Mouse (Mus musculus) liver, embryonic 12.5 days (tissue): ENCODE data around the gene 1700022I11Rik. TPM values are rescaled to one million over a fixed set of nuclear protein-coding genes. Genes with fewer than 3 reads are reported as not detected.

Experiments used
- ATAC-seq: fragments of 200-750 bp; cut with Nextera tagmentation; 2 replicates; pipeline ENCODE4 v1.8.0; 2017; ENCODE audit warnings: moderate number of reproducible peaks, mild to moderate bottlenecking, moderate library complexity
- H3K27ac ChIP-seq: fragments of 300-500 bp; sonication (generic); 2 replicates; pipeline ENCODE4 v1.5.1; 2016; ENCODE audit warnings: mild to moderate bottlenecking
- H3K27me3 ChIP-seq: fragments of 300-500 bp; sonication (generic); replicated peaks from 2 replicates; pipeline ENCODE4 v1.6.1; 2016; ENCODE audit warnings: mild to moderate bottlenecking, moderate library complexity
- H3K36me3 ChIP-seq: fragments of 300-500 bp; sonication (generic); 2 replicates; pipeline ENCODE4 v1.6.1; 2016; ENCODE audit warnings: mild to moderate bottlenecking, moderate library complexity
- H3K4me1 ChIP-seq: fragments of 300-500 bp; sonication (generic); 2 replicates; pipeline ENCODE4 v1.6.1; 2016
- H3K4me2 ChIP-seq: fragments of 300-500 bp; sonication (generic); 2 replicates; pipeline ENCODE4 v1.6.1; 2016; ENCODE audit warnings: mild to moderate bottlenecking, moderate library complexity
- H3K4me3 ChIP-seq: fragments of 300-500 bp; sonication (generic); 2 replicates; pipeline ENCODE4 v1.5.1; 2016; ENCODE audit warnings: mild to moderate bottlenecking, moderate library complexity
- H3K9ac ChIP-seq: fragments of 300-500 bp; sonication (generic); 2 replicates; pipeline ENCODE4 v1.6.1; 2016; ENCODE audit warnings: mild to moderate bottlenecking, moderate library complexity
- H3K9me3 ChIP-seq: fragments of 300-500 bp; sonication (generic); replicated peaks from 2 replicates; pipeline ENCODE4 v1.6.1; 2016; ENCODE audit warnings: mild to moderate bottlenecking, moderate library complexity
- WGBS: fragments of 180-500 bp; shearing (Covaris S2); methylation state at CpG from one replicate; pipeline ENCODE4 v1.1.7; 2016; ENCODE audit not compliant: insufficient replicate concordance; 5-methylcytosine and 5-hydroxymethylcytosine counted together
- polyA plus RNA-seq: library from polyadenylated mRNA; unstranded; fragments of >200 nt; fragmentation: Nextera tagmentation; extraction: Ambion mirVana; gene quantifications from 2 replicates; pipeline ENCODE4 v1.2.1, GENCODE M21; 2016

Gene 1700022I11Rik
- polyA plus RNA-seq = 0.20 and 0.47 TPM in 2 replicates

DNA sequence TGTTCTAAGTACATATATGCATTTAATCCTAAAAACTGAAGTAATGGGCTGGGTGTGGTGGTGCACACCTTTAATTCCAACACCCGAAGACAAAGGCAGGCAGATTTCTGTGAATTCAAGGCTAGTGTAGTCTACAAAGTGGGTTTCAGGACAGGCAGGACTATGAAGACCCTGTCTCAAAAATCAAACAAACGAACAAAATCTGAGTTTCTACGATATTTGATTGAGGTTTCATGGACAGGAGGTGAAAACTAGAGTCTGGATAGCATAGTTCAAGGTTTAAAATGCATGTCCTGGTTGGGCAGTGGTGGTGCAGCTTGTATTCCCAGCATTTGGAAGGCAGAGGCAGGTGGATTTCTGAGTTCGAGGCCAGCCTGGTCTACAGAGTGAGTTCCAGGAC is at the start of gene 1700022I11Rik:
1700022I11Rik (plus strand) TSS at position 301 of the 400 bp plus-strand sequence.
- 63% methylated on average over 4 of the region's 4 CpGs for WGBS
- peaks cover 4% of the 10 kb centered on the region; the same call in 1 of the 2 replicates for H3K4me1 ChIP-seq
- ATAC-seq = no peak
- no peaks in the 10 kb centered on the region for H3K9me3 ChIP-seq
- peaks cover 13% of the 10 kb centered on the region for H3K27me3 ChIP-seq
- H3K27ac ChIP-seq = no peak within 1 kb of the TSS
- no peak within 1 kb of the TSS for H3K9ac ChIP-seq
- H3K4me2 ChIP-seq = no peak within 1 kb of the TSS
- H3K36me3 ChIP-seq = no peaks in the 10 kb centered on the region
- H3K4me3 ChIP-seq = no peak within 1 kb of the TSS

DNA sequence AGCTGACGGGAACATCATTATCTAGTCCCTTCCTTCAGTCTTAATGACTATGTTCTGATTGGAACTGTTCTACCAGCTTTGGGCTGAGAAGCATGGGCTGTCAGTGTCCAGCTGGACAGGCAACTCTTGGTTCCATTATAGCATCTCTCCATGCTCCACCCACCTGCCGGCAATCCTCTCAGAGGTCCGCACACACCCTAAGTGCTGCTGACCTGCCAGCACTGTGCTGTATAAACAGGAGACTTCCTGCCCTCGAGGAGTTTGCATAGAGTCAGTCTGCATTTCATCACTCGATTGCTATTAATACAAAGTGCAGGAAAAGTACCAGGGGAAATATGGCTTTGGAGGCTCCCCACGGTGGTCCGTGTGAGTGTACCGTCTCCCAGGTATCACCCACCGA is 48.7 kb upstream of the 1700022I11Rik start:
- Histone ChIP-seq H3K27ac (no peak overlapping the region), H3K9ac (no peak overlapping the region), H3K4me3 (no peak overlapping the region), H3K9me3 (no peaks in the 10 kb centered on the region), H3K4me1 (peaks cover 10% of the 10 kb centered on the region; the same call in 1 of the 2 replicates), H3K27me3 (peaks cover 98% of the 10 kb centered on the region), H3K36me3 (no peaks in the 10 kb centered on the region), H3K4me2 (no peak overlapping the region)
- ATAC-seq = no peak
- WGBS = 56% methylated on average over 9 of the region's 9 CpGs

- ATAC-seq = no peak
- H3K4me1 ChIP-seq = peaks cover 8% of the 10 kb centered on the region; the same call in 1 of the 2 replicates
- no peaks in the 10 kb centered on the region for H3K9me3 ChIP-seq
- H3K27me3 ChIP-seq = peaks cover 96% of the 10 kb centered on the region
- no peak overlapping the region for H3K9ac ChIP-seq
- H3K4me2 ChIP-seq = no peak overlapping the region
- H3K4me3 ChIP-seq = no peak overlapping the region
- WGBS = 63% methylated on average over 2 of the region's 2 CpGs
- H3K36me3 ChIP-seq = no peaks in the 10 kb centered on the region
- H3K27ac ChIP-seq = no peak overlapping the region
Observed at GRCm38 (mm10) chr4:42921536-42921935, 47.9 kb upstream of the 1700022I11Rik start.

GRCm38 (mm10) chr4:42922056-42922455 is 47.3 kb upstream of the 1700022I11Rik start:
- H3K36me3 ChIP-seq = no peaks in the 10 kb centered on the region
- H3K9me3 ChIP-seq = no peaks in the 10 kb centered on the region
- H3K4me3 ChIP-seq = no peak overlapping the region
- H3K4me2 ChIP-seq = no peak overlapping the region
- no peak overlapping the region for H3K9ac ChIP-seq
- H3K4me1 ChIP-seq = peaks cover 5% of the 10 kb centered on the region; the same call in 1 of the 2 replicates
- peaks cover 94% of the 10 kb centered on the region for H3K27me3 ChIP-seq
- no peak for ATAC-seq
- no peak overlapping the region for H3K27ac ChIP-seq
- WGBS = 53% methylated on average over 6 of the region's 6 CpGs

DNA sequence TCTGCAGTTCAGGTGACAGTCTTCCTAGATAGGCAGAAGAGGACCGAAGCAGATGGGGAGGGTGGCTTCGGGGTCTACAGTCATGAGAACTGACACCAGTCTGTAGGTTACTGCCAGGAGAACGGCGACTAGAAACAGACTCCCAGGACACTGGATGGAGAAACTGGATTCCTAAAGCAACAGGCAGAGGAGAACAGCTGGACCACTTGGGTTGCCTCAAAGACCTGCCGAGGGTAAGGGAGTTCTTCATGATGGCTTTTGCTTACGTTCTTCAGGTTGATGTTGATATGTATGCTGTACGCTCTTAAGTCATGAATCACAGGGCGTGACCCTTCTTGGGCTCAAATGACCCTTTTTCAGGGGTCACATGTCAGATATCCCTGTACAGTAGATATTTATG is 46.9 kb upstream of the 1700022I11Rik start:
- Histone ChIP-seq H3K36me3 (no peaks in the 10 kb centered on the region), H3K4me3 (no peak overlapping the region), H3K4me1 (peaks cover under 1% of the 10 kb centered on the region; the same call in 1 of the 2 replicates), H3K9ac (no peak overlapping the region), H3K9me3 (no peaks in the 10 kb centered on the region), H3K27me3 (peaks cover 90% of the 10 kb centered on the region), H3K4me2 (no peak overlapping the region), H3K27ac (no peak overlapping the region)
- WGBS = 72% methylated on average over 8 of the region's 8 CpGs
- no peak for ATAC-seq

DNA sequence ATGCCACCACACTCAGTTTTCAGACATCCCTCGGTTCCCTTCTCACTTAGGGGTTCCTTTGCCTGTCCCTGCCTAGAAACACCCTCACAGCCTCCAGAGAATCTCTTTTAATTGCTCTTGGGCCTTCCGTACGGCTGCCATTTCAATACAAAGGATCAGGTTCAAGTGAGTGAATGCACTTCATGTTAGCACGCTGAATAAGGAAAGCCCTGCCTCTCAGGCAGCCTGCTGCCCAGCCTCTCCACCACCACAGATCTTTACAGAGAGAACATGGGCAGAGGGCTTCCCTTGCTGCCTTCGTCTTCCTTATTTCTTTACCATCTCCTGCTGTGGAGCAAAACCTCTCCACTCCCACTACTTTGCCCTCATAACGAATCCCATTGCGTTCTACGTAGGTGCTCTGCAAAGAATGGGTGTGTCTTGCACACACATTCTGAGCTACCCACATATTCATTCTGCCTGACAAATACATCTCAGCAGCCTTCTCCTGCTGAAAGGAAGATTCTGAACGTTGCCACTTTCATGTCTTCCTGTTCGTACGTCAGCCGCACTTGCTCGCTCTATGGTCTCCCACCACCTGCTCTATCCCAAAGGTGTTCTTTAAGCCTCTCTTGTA is 45.2 kb upstream of the 1700022I11Rik start:
- H3K27ac ChIP-seq = no peak overlapping the region
- H3K4me1 ChIP-seq = no peaks in the 10 kb centered on the region
- H3K9ac ChIP-seq = no peak overlapping the region
- 66% methylated on average over 13 of the region's 13 CpGs for WGBS
- H3K4me2 ChIP-seq = no peak overlapping the region
- H3K27me3 ChIP-seq = peaks cover 73% of the 10 kb centered on the region
- H3K9me3 ChIP-seq = no peaks in the 10 kb centered on the region
- no peaks in the 10 kb centered on the region for H3K36me3 ChIP-seq
- no peak overlapping the region for H3K4me3 ChIP-seq
- no peak for ATAC-seq

DNA sequence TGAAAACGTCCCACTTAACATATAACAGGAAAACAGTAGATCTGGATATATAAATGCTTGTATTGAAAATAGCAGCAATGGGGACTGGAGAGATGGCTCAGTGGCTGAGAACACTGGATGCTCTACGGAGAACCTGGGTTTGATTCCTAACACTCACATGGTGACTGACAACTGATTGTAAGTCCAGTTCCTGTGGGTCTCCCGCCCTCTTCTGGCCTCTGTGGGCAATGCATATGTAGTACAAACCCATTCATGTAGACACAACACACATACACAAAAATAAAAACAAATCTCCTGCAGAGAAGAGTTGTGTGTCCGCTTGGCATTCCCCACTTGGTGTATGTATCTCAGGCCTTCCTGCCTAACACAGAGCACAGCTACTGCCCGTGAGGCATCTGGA is 41.2 kb upstream of the 1700022I11Rik start:
- no peak for ATAC-seq
- peaks cover 48% of the 10 kb centered on the region for H3K27me3 ChIP-seq

DNA sequence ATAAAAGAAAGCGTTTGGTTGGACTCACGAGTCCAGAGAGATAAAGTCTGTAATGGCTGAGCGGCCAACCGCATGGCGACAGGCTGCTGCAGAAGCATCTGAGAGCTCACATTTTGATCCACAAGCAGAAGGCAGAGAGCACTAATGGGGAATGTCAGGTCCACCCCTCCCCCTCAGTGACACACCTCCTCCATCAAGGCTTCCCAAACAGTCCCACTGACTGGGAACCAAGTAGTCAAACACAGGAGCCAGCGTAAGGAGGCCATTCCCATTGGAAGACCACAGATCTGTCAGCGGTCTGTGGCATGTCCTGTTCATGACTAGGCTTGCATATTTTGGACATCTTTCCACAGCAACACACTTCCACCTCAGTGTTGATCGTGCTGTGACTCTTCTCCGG is 40.5 kb upstream of the 1700022I11Rik start:
- ATAC-seq = no peak
- Histone ChIP-seq H3K4me2 (no peak overlapping the region), H3K27ac (no peak overlapping the region), H3K9ac (no peak overlapping the region), H3K4me1 (peaks cover 2% of the 10 kb centered on the region; the same call in 1 of the 2 replicates), H3K9me3 (no peaks in the 10 kb centered on the region), H3K27me3 (peaks cover 48% of the 10 kb centered on the region), H3K36me3 (no peaks in the 10 kb centered on the region), H3K4me3 (no peak overlapping the region)
- WGBS = 81% methylated on average over 9 of the region's 9 CpGs

More for the DNA sequence above, 41.2 kb upstream of the 1700022I11Rik start:
- H3K36me3 ChIP-seq = no peaks in the 10 kb centered on the region
- no peaks in the 10 kb centered on the region for H3K9me3 ChIP-seq
- no peak overlapping the region for H3K9ac ChIP-seq
- H3K4me2 ChIP-seq = no peak overlapping the region
- H3K4me3 ChIP-seq = no peak overlapping the region
- H3K4me1 ChIP-seq = no peaks in the 10 kb centered on the region
- H3K27ac ChIP-seq = no peak overlapping the region
- WGBS = 65% methylated on average over 5 of the region's 5 CpGs

DNA sequence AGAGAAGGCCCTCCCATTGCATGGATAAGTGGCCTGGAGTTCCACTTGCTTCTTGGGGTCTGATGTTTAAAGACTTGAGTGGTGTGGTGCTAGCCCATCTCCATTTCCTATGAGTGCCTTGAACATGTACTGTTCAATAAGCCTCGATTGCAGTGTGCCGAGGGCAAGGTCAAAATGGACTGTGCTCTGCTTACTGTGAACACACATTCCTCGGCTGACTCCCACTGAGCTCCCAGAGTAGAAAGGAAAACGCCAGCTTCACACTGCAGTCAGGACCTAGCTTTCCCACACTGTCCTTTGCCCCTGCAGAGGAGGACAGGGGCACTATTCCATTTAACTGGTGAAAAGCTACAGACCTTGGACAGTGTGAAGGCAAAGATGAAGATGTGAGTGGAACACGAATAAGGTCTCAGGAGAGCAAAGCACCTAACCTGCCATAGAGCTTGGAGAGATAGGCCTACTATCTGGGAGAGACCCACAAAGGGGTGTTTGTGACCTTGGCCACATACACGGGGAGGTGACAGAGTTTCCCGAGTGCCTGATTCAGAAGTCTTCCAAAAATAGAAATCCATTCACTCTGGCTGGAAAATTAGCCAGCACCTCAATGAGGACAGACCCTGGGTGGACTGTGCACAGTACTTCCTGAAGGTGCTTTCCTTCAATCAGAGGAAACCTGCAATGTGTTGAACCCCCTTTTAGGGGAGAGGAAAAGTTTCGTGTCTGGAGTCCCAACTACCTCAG is 37.0 kb upstream of the 1700022I11Rik start:
- no peak for ATAC-seq
- Histone ChIP-seq H3K9me3 (no peaks in the 10 kb centered on the region), H3K27ac (no peak overlapping the region), H3K4me3 (no peak overlapping the region), H3K4me2 (no peak overlapping the region), H3K27me3 (peaks cover 54% of the 10 kb centered on the region), H3K4me1 (peaks cover 2% of the 10 kb centered on the region; the same call in 1 of the 2 replicates), H3K9ac (no peak overlapping the region), H3K36me3 (no peaks in the 10 kb centered on the region)
- WGBS = 57% methylated on average over 8 of the region's 8 CpGs

DNA sequence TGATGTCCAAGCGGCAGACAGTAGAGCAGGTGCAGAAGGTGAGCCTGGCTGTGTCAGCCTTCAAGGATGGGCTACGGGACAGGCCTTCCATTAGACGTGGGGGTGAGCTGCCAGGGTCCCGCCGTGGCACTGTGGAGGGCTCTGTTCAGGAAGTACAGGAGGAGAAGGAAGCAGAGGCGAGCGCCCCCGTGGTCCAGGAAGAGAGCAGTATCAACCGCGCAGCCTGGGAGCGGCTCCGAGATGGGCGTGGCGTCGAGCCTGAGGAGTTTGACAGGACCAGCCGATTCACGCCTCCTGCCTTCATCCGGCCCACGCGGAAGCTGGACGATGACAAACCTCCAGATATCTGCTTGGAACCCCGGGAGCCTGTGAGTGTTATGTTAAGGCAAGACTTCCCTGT is 35.8 kb upstream of the 1700022I11Rik start:
- Histone ChIP-seq H3K4me2 (peak overlapping the region; percentile 35), H3K9me3 (no peaks in the 10 kb centered on the region), H3K4me1 (peaks cover 2% of the 10 kb centered on the region; the same call in 1 of the 2 replicates), H3K4me3 (no peak overlapping the region), H3K36me3 (no peaks in the 10 kb centered on the region), H3K27ac (no peak overlapping the region), H3K27me3 (peaks cover 66% of the 10 kb centered on the region), H3K9ac (no peak overlapping the region)
- no peak; the same call in 1 of the 2 replicates for ATAC-seq
- 5% methylated on average over 22 of the region's 22 CpGs for WGBS

DNA sequence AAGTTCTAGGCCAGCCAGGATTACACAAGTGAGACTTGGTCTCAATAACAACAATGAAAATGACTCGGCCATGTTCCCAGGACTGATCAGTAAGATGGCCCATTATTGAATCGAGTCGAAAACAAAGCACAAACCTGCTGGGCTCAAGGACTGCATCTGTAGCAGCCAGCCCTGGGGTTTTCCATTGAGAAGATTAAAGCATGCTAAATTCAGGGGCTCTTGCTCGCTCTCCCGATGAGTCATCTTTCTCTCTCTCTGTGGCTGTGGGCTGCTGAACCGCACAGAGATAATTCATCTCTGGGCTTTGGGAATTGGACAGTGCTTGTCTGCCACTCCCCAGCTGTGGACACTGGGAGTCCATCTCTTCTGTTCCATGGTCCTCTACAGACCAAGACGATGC is 28.0 kb upstream of the 1700022I11Rik start:
- H3K4me1 ChIP-seq = no peaks in the 10 kb centered on the region
- ATAC-seq = no peak
- no peak overlapping the region for H3K27ac ChIP-seq
- no peaks in the 10 kb centered on the region for H3K9me3 ChIP-seq
- peaks cover 90% of the 10 kb centered on the region for H3K27me3 ChIP-seq
- H3K9ac ChIP-seq = no peak overlapping the region
- WGBS = 57% methylated on average over 7 of the region's 7 CpGs
- no peak overlapping the region for H3K4me2 ChIP-seq
- no peaks in the 10 kb centered on the region for H3K36me3 ChIP-seq
- H3K4me3 ChIP-seq = no peak overlapping the region

DNA sequence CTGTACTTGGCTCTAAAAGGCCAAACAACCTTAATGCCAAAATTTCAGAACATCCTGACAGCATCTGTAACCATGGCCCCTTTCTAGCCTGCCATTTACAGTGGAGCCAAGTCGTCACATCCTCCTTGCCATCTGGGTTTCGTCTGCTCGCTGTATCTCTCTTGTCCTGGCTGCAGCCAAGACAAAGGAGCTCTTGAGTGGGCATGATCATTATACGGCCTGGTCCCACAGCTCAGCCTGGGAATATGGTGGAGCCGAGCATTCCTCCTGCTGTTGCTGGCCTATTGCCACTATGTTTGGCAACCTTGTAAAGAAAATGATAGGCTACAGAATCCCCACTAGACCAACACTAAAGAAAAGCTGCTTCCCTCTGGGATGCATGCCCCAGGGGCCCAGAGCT is 26.1 kb upstream of the 1700022I11Rik start:
- H3K9ac ChIP-seq = no peak overlapping the region
- 70% methylated on average over 5 of the region's 5 CpGs for WGBS
- no peak overlapping the region for H3K4me2 ChIP-seq
- peaks cover 92% of the 10 kb centered on the region for H3K27me3 ChIP-seq
- no peaks in the 10 kb centered on the region for H3K36me3 ChIP-seq
- ATAC-seq = no peak
- no peak overlapping the region for H3K4me3 ChIP-seq
- no peaks in the 10 kb centered on the region for H3K9me3 ChIP-seq
- H3K4me1 ChIP-seq = no peaks in the 10 kb centered on the region
- H3K27ac ChIP-seq = no peak overlapping the region
